Mouse (Mus musculus): ENCODE measurements around the gene Rhoa. TPM values are rescaled to one million over a fixed set of nuclear protein-coding genes. Genes with fewer than 3 reads are reported as not detected.
"Not testable (repeated sequence)": the region's sequence is repeated elsewhere in the genome, so short reads cannot be mapped to it uniquely, and the experiment has no call there.

Rhoa gene
- polyA plus RNA-seq, 1 experiment from 2014 or later, result 251 TPM

DNA sequence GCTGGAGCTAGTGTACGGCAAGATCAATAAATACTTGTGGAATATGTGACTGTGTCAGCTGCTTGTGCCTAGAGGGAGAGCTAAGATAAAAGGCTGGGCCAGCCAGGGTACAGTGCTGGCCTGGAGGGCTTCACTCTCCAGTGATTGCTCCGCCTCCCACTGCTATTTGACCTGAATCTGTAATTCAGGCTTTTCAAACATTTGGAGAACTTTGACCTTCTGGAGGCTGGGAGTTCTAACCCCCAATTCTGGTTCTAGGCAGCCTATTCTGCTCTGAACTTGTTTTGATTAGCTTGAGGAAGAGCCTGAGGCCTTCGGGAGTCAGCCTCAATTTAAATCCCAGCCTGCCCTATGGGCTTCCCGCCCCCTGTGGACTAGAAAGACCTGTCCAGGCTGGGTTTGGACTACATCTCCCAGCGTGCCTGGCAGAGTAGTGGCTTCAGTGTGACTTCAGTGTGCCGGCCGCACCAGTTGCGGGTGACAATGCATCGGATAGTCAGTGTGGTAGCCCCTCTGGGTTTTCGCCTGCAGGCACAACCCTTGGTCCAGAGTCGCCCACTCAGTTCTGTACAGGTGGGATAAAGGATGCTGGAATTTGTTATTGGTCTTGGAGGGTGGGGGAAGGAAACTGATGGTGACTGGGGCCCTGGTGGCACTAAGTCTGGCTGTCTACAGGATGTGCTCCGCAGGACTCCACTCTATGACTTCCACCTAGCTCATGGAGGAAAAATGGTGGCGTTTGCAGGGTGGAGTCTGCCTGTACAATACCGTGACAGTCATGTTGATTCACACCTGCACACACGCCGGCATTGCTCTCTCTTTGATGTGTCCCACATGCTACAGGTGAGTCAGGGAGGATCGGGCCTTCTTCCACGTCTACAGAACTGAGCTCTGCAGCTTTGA, 9.2 kb upstream of the Rhoa start, which contains the start of gene Amt:
Amt (plus strand) TSS at position 401 of the 903 bp plus-strand sequence.
- H3K9ac ChIP-seq, result no peak within 1 kb of the TSS
- H3K27ac ChIP-seq, result peak within 1 kb of the TSS; percentile 25; the same call in 1 of the 2 replicates
- peaks cover 14% of the 10 kb centered on the region for H3K4me1 ChIP-seq
- peak within 1 kb of the TSS; percentile 34 for H3K4me2 ChIP-seq
- no peaks in the 10 kb centered on the region for H3K27me3 ChIP-seq (replicated peaks)
- peaks cover 14% of the 10 kb centered on the region; the same call in 1 of the 2 replicates for H3K36me3 ChIP-seq (replicated peaks)
- peak; percentile 60 for ATAC-seq (replicated peaks)
- peak within 1 kb of the TSS; percentile 26 for H3K4me3 ChIP-seq
- H3K9me3 ChIP-seq, result no peaks in the 10 kb centered on the region
- WGBS, result 18% methylated on average over 18 of the region's 18 CpGs

DNA sequence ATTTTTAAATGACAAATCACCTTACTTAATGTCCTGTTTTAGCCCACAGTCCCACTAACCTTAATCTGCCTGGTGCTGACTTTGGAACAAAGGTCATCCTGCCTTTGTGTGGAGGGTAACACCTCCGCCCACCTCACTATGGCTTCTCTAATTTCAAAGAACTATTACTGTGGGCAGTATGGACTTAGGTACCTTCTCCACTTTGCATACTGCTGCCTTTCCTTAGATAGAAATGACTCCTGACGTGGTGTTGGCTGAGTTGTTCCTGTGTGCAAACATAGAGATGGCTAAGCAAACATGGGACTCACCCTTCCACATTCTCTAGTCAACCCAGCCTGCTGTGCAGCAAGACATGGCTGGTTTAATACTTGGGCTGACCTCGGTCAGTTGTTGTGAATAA, 4.1 kb upstream of the Rhoa start:
- peaks cover 22% of the 10 kb centered on the region for H3K36me3 ChIP-seq (replicated peaks)
- ATAC-seq (replicated peaks), result no peak
- H3K9me3 ChIP-seq, result no peaks in the 10 kb centered on the region
- H3K4me2 ChIP-seq, result no peak overlapping the region
- no peak overlapping the region for H3K9ac ChIP-seq
- peaks cover 16% of the 10 kb centered on the region for H3K4me1 ChIP-seq
- no peak overlapping the region for H3K27ac ChIP-seq
- H3K4me3 ChIP-seq, result no peak overlapping the region
- H3K27me3 ChIP-seq (replicated peaks), result no peaks in the 10 kb centered on the region
- 82% methylated on average over 3 of the region's 3 CpGs for WGBS

DNA sequence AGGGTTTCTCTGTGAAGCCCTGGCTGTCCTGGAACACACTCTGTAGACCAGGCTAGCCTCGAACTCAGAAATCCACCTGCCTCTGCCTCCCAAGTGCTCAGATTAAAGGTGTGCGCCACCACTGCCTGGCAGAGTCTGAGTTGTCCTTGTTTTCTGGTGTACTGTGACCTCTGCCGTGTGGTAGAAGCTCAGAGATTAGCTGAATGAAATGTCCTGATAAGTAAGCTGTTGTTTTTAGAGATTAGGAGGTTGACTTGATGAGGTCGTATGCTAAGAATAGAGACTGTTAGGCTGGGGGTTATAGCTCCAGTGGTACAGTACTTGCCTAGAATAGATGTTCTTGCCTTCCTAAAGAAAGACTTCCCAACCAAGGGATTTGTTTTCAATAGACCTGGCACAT, 1.2 kb upstream of the Rhoa start:
- Histone ChIP-seq H3K27me3 (replicated peaks) (no peaks in the 10 kb centered on the region), H3K4me2 (peak overlapping the region; percentile 71), H3K4me1 (peaks cover 31% of the 10 kb centered on the region), H3K9me3 (no peaks in the 10 kb centered on the region), H3K36me3 (replicated peaks) (peaks cover 20% of the 10 kb centered on the region), H3K9ac (no peak overlapping the region; the same call in 1 of the 2 replicates), H3K27ac (no peak overlapping the region), H3K4me3 (peak overlapping the region; percentile 86)
- ATAC-seq (replicated peaks), result no peak
- 78% methylated on average over 4 of the region's 4 CpGs for WGBS

DNA sequence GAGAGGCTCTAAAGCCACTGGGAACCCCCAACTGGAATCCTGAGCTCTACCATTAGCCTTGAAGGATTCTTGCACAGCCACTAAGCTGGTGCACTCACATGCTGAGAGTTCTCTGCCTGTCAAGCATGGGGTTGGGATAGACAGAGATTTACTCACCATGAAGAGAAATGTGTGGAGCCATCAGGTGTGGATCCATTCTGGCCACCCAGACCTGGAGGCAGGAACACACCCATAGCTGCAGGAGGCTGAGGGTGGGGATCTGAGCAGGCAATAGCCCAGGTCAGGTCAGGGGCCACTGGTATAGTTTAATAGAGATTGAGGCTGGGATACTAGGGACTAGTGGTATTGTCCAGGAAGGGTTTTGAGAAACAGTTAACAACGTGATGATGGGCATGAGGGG, 759 bp upstream of the Rhoa start:
- H3K27me3 ChIP-seq (replicated peaks), result no peaks in the 10 kb centered on the region
- 0% methylated on average over 1 of the region's 1 CpGs for WGBS
- H3K4me3 ChIP-seq, result peak overlapping the region; percentile 86
- peak overlapping the region; percentile 70 for H3K9ac ChIP-seq
- H3K9me3 ChIP-seq, result no peaks in the 10 kb centered on the region
- peaks cover 34% of the 10 kb centered on the region for H3K4me1 ChIP-seq
- no peak for ATAC-seq (replicated peaks)
- peaks cover 20% of the 10 kb centered on the region for H3K36me3 ChIP-seq (replicated peaks)
- H3K27ac ChIP-seq, result peak overlapping the region; percentile 96
- peak overlapping the region; percentile 71 for H3K4me2 ChIP-seq

DNA sequence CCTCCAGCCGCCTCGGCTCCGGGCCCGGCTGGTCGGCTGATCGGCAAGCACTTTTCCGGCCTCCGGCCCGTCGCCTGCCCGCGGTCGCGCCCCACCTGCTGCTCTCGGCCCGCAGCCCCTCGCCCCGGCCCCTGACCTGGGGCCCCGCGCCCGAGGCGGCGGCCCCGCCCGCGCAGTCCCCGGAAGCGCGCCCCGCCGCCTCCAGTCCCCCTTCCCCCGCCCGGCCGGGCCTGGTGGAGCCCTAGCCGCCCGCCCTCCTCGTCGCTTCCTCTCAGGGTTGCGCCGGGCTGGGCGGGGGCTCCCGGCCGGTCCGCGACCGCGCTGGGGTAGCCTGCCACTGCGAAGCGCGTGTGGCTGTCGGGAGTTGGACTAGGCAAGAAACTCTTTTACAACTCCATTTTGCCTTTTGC, 647 bp downstream of the Rhoa start:
- Histone ChIP-seq H3K9ac (peak overlapping the region; percentile 91), H3K4me1 (peaks cover 39% of the 10 kb centered on the region), H3K27ac (peak overlapping the region; percentile 96), H3K4me3 (peak overlapping the region; percentile 86), H3K9me3 (no peaks in the 10 kb centered on the region), H3K4me2 (peak overlapping the region; percentile 61), H3K36me3 (replicated peaks) (peaks cover 20% of the 10 kb centered on the region), H3K27me3 (replicated peaks) (no peaks in the 10 kb centered on the region)
- ATAC-seq (replicated peaks), result peak; percentile 64
- WGBS, result 0% methylated on average over 43 of the region's 51 CpGs

DNA sequence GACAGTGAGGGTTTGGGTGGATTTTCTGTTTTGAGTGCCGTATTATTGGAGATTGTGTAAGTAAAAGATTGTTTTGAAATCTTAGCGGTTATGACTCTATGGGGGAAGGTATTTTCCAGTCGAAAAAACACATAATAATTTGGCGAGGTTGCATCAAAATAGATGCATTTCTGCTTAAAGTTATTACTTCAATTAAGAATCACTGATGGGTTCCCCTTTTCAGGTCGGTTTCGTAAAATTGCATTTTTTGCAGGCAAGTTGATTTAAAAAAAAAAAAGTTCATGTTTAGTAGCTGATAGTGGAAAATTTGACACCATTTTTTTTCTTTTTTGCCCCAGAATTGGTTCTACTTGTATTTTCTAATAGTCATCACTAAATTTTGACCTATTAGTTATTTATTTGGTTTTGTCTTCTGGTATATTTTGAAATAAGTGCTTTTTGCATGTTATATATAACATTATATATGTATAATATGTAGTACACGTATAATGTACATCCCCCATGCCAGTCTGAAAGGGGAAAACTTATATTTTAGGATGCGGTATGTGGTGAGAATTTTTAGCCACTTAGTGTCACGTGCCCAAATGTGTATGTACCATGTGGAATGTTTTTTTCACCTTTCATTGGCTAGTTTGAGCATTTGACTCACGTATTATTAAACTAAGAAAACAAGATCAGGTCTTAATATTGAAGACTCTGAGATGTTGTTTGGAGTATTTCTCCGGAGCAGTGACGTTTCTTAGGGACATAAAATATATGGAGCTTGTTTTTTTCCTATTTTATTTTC, 1.3 kb downstream of the Rhoa start:
- Histone ChIP-seq H3K4me1 (peaks cover 39% of the 10 kb centered on the region), H3K27me3 (replicated peaks) (no peaks in the 10 kb centered on the region), H3K4me3 (peak overlapping the region; percentile 86), H3K4me2 (peak overlapping the region; percentile 61), H3K27ac (peak overlapping the region; percentile 96), H3K9ac (peak overlapping the region; percentile 91), H3K36me3 (replicated peaks) (peaks cover 16% of the 10 kb centered on the region), H3K9me3 (no peaks in the 10 kb centered on the region)
- no peak for ATAC-seq (replicated peaks)
- WGBS, result 20% methylated on average over 12 of the region's 12 CpGs

DNA sequence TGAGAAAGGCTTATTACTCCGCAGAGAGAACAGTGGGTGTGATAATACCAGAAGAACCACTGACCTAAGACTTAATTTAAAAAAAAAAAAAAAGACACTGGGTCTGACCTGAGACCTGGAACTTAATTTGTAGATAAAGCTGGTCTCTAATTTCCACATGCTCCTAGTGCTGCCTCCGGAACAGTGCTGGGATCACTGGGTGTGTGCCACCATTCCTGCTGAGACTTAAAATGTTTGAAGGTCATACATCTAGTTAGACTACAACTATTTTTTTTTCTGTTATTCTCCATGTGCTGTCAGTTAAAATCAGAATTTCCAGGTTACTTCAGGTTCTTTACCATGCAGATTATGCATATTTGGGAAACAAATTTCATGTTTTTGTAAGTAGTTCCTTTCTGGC, 2.2 kb downstream of the Rhoa start:
- Histone ChIP-seq H3K27ac (no peak overlapping the region), H3K27me3 (replicated peaks) (no peaks in the 10 kb centered on the region), H3K4me2 (peak overlapping the region; percentile 61), H3K9ac (0 out of 2 replicates have a peak overlapping the region, but pooled peaks have one; percentile 19), H3K36me3 (replicated peaks) (peaks cover 9% of the 10 kb centered on the region; the same call in 1 of the 2 replicates), H3K4me3 (peak overlapping the region; percentile 86; the same call in 1 of the 2 replicates), H3K9me3 (no peaks in the 10 kb centered on the region), H3K4me1 (peaks cover 39% of the 10 kb centered on the region)
- 50% methylated on average over 2 of the region's 2 CpGs for WGBS
- ATAC-seq (replicated peaks), result no peak

DNA sequence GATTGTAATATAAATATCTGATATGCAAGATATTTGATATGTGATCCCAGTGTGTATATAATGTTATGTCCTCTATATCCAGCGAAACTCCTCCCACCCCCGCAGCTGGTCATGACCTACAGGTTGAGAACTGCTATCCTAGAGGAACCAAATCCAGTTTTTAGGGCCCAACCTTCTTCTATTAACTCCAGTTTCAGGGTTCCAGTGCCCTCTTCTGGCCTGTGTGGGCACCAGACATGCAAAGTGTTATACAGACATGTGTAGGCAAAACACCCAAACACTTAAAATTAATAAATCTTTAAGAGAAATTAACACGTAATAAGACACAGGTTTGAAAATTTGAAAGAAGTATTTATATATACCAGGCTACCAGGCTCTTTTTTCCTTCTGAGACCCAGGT, 11.6 kb downstream of the Rhoa start:
- no peak overlapping the region for H3K4me3 ChIP-seq
- 0 out of 2 replicates have a peak, but pooled peaks cover 4% of the 10 kb centered on the region for H3K36me3 ChIP-seq (replicated peaks)
- H3K9ac ChIP-seq, result no peak overlapping the region
- no peak overlapping the region for H3K27ac ChIP-seq
- no peaks in the 10 kb centered on the region for H3K4me1 ChIP-seq
- ATAC-seq (replicated peaks), result no peak
- H3K4me2 ChIP-seq, result no peak overlapping the region
- WGBS, result 93% methylated on average over 3 of the region's 3 CpGs
- no peaks in the 10 kb centered on the region for H3K9me3 ChIP-seq
- no peaks in the 10 kb centered on the region for H3K27me3 ChIP-seq (replicated peaks)

DNA sequence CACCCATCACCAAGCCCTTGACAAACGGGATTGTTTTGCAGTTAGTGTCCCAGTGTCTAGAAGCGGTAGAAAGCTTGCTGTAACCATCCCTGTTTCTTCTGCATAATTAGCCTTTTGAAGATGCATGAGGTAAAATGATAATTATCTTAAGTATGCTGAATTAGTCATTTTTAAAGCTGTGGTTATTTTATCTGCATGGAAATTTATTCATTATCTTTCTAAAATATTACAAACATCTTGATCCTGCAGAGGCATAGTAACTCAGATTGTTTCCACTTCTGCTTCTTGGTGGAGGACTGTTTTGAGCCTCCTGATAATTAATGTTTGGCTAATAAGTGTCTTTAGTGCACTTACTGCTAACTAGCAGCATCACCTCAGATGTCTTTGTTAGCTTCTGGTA, 12.5 kb downstream of the Rhoa start:
- no peak for ATAC-seq (replicated peaks)
- Histone ChIP-seq H3K27ac (no peak overlapping the region), H3K27me3 (replicated peaks) (no peaks in the 10 kb centered on the region), H3K4me3 (no peak overlapping the region), H3K9me3 (no peaks in the 10 kb centered on the region), H3K4me2 (no peak overlapping the region), H3K4me1 (no peaks in the 10 kb centered on the region), H3K9ac (no peak overlapping the region), H3K36me3 (replicated peaks) (0 out of 2 replicates have a peak, but pooled peaks cover 4% of the 10 kb centered on the region)
- 82% methylated on average over 2 of the region's 2 CpGs for WGBS

DNA sequence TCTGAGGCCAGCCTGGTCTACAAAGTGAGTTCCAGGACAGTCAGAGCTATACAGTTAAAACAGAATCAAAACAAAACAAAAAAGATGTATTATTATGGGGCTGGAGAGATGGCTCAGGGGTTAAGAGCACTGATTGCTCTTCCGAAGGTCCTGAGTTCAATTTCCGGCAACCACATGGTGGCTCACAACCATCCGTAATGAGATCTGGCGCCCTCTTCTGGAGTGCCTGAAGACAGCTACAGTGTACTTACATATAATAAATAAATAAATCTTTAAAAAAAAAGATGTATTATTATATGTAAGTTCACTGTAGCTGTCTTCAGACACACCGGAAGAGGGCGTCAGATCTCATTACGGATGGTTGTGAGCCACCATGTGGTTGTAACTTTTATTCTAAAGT, 16.1 kb downstream of the Rhoa start:
- H3K9ac ChIP-seq; H3K4me3 ChIP-seq; H3K27me3 ChIP-seq (replicated peaks); H3K4me2 ChIP-seq; ATAC-seq (replicated peaks); H3K9me3 ChIP-seq; H3K4me1 ChIP-seq; H3K27ac ChIP-seq; H3K36me3 ChIP-seq (replicated peaks): not testable (repeated sequence)
- 89% methylated on average over 7 of the region's 7 CpGs for WGBS

DNA sequence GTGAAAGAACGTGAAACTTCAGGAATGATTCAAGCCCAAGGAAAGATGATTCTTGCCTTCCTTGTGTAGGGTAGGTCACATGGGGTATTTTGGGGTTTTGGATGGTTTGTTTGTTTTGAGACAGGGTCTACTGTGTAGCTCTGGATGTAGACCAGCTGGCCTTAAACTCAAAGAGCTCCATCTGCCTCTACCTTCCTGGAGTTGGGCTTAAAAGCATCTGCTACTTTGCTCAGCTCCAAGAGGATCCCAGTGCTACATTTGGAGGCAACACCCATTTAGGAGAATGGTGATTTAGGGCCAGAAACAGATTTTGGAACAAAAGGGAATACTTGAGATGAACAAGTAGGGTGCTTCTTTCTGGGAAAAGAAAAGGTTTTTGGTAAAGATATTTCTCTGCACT, 18.9 kb downstream of the Rhoa start:
- WGBS, result 86% methylated on average over 1 of the region's 1 CpGs
- H3K36me3 ChIP-seq (replicated peaks), result peaks cover 8% of the 10 kb centered on the region; the same call in 1 of the 2 replicates
- no peak for ATAC-seq (replicated peaks)
- H3K27ac ChIP-seq, result no peak overlapping the region
- no peaks in the 10 kb centered on the region for H3K27me3 ChIP-seq (replicated peaks)
- no peaks in the 10 kb centered on the region for H3K9me3 ChIP-seq
- H3K4me3 ChIP-seq, result no peak overlapping the region
- H3K4me1 ChIP-seq, result no peaks in the 10 kb centered on the region
- no peak overlapping the region for H3K4me2 ChIP-seq
- H3K9ac ChIP-seq, result no peak overlapping the region

DNA sequence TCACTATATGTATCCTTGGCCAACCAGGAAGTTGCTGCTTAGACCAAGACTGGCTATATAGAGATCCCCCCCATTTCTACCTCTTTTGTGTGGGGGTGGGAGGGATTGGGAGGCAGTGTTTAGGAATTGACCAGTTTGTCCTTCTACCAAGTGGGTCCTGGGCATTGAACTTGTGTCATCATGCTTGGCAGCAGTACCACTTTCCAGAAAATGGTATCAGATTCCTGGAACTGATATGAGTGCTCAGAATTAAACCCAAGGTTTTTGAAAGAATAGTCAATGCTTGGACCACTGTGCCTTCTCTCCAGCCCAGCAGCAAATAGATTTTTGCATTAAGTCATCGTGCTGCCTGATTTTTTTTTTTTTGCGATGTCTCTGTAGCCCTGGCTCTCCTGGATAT, 19.9 kb downstream of the Rhoa start:
- H3K4me2 ChIP-seq, result no peak overlapping the region
- H3K27me3 ChIP-seq (replicated peaks), result no peaks in the 10 kb centered on the region
- no peak overlapping the region for H3K9ac ChIP-seq
- no peaks in the 10 kb centered on the region for H3K4me1 ChIP-seq
- H3K4me3 ChIP-seq, result no peak overlapping the region
- no peaks in the 10 kb centered on the region for H3K9me3 ChIP-seq
- peaks cover 8% of the 10 kb centered on the region; the same call in 1 of the 2 replicates for H3K36me3 ChIP-seq (replicated peaks)
- no peak for ATAC-seq (replicated peaks)
- no peak overlapping the region for H3K27ac ChIP-seq
- WGBS, result 97% methylated on average over 2 of the region's 2 CpGs

Measured in midbrain, embryonic 15.5 days (tissue).